Mouse (Mus musculus): ENCODE measurements around the gene Trafd1.
A peak's percentile ranks its signal among the peaks of the same experiment; 100 is the strongest.
"Not testable (repeated sequence)": the region's sequence is repeated elsewhere in the genome, so short reads cannot be mapped to it uniquely, and the experiment has no call there.

Gene Trafd1

GRCm38 (mm10) chr5:121383857-121384756, 1.3 kb downstream of the Trafd1 start:
- DNase-seq = no peak

GRCm38 (mm10) chr5:121380692-121381091, 4.7 kb downstream of the Trafd1 start:
- DNase-seq = no peak

GRCm38 (mm10) chr5:121378678-121379256, 6.7 kb downstream of the Trafd1 start:
- peak in 1 of 2 experiments; percentile 17 for DNase-seq

- DNase-seq = peak; percentile 23 to 64
These were observed 8.5 kb downstream of the Trafd1 start for GRCm38 (mm10) chr5:121376972-121377371.

GRCm38 (mm10) chr5:121374790-121375189, 10.6 kb downstream of the Trafd1 start:
- DNase-seq = no peak

GRCm38 (mm10) chr5:121371712-121372111, 13.7 kb downstream of the Trafd1 start:
- peak in 1 of 2 experiments; percentile 15 for DNase-seq

- DNase-seq = peak in 1 of 2 experiments; percentile 21
These were observed 18.2 kb downstream of the Trafd1 start for GRCm38 (mm10) chr5:121367255-121367654.

- peak; percentile 44 to 63 for DNase-seq
These were observed 18.8 kb downstream of the Trafd1 start for GRCm38 (mm10) chr5:121366449-121367225.

- DNase-seq = no peak
These were observed 22.0 kb downstream of the Trafd1 start for GRCm38 (mm10) chr5:121363441-121363840.

- DNase-seq = peak in 1 of 2 experiments; percentile 80
These were observed 23.7 kb downstream of the Trafd1 start for GRCm38 (mm10) chr5:121361696-121362095.

- DNase-seq = no peak
These were observed 26.2 kb downstream of the Trafd1 start for GRCm38 (mm10) chr5:121359229-121359628.

GRCm38 (mm10) chr5:121343997-121344396, 41.4 kb downstream of the Trafd1 start:
- DNase-seq = no peak

GRCm38 (mm10) chr5:121342490-121342889, 42.9 kb downstream of the Trafd1 start:
- DNase-seq = no peak

- DNase-seq = no peak
These were observed 44.4 kb downstream of the Trafd1 start for GRCm38 (mm10) chr5:121340965-121341473.

- no peak for DNase-seq
These were observed 45.8 kb downstream of the Trafd1 start for GRCm38 (mm10) chr5:121339507-121340230.

- DNase-seq = no peak
These were observed 48.7 kb downstream of the Trafd1 start for GRCm38 (mm10) chr5:121336776-121337175.

GRCm38 (mm10) chr5:121336009-121336408, 49.4 kb downstream of the Trafd1 start:
- DNase-seq = no peak

GRCm38 (mm10) chr5:121335426-121335825, 50.0 kb downstream of the Trafd1 start:
- DNase-seq = no peak

GRCm38 (mm10) chr5:121334454-121334853, 51.0 kb downstream of the Trafd1 start:
- no peak for DNase-seq

GRCm38 (mm10) chr5:121333976-121334375, 51.5 kb downstream of the Trafd1 start:
- DNase-seq = no peak

- DNase-seq = no peak
These were observed 53.7 kb downstream of the Trafd1 start for GRCm38 (mm10) chr5:121331731-121332130.

- DNase-seq = not testable (repeated sequence)
These were observed 55.1 kb downstream of the Trafd1 start for GRCm38 (mm10) chr5:121330154-121330816.

All from lung, postnatal 4 days (tissue).